Mouse (Mus musculus): ENCODE measurements around the gene 4930595D18Rik. TPM values are rescaled to one million over a fixed set of nuclear protein-coding genes. Genes with fewer than 3 reads are reported as not detected.

The 4930595D18Rik gene
- polyA plus RNA-seq, 1 experiment from 2014 or later, result not detected

Other genes starting within 250 kb of the 4930595D18Rik start
- 16.0 and 17.5 TPM in 2 replicates for gene Ankrd9, start 205.5 kb downstream of the 4930595D18Rik start, polyA plus RNA-seq (2016; fragmentation: Nextera tagmentation; extraction: Ambion mirVana)
- gene Rcor1, start 145.1 kb downstream of the 4930595D18Rik start, polyA plus RNA-seq (2016; fragmentation: Nextera tagmentation; extraction: Ambion mirVana), result 13.0 TPM in 2 replicates
- 15.8 TPM in 2 replicates for gene Traf3, start 18.1 kb downstream of the 4930595D18Rik start, polyA plus RNA-seq (2016; fragmentation: Nextera tagmentation; extraction: Ambion mirVana)
- 0.38 and 0.52 TPM in 2 replicates for gene Amn, start 86.6 kb upstream of the 4930595D18Rik start, polyA plus RNA-seq (2016; fragmentation: Nextera tagmentation; extraction: Ambion mirVana)
- gene Cdc42bpb, start 193.2 kb upstream of the 4930595D18Rik start, polyA plus RNA-seq (2016; fragmentation: Nextera tagmentation; extraction: Ambion mirVana), result 35.0 and 41.8 TPM in 2 replicates
- gene Lbhd2, start 222.3 kb upstream of the 4930595D18Rik start, polyA plus RNA-seq (2016; fragmentation: Nextera tagmentation; extraction: Ambion mirVana), result 0.60 and 1.2 TPM in 2 replicates
- 8.0 and 8.9 TPM in 2 replicates for gene Exoc3l4, start 232.5 kb upstream of the 4930595D18Rik start, polyA plus RNA-seq (2016; fragmentation: Nextera tagmentation; extraction: Ambion mirVana)